Mouse (Mus musculus): Measurements from ENCODE around the gene Dnaja3.

Gene Dnaja3

GRCm38 (mm10) chr16:4642190-4642589 is 2.4 kb downstream of the Dnaja3 start:
- DNase-seq (ENCODE audit: low spot score) = peak; percentile 81

- DNase-seq (ENCODE audit: low spot score) = no peak
Observed at GRCm38 (mm10) chr16:4642937-4643336, 3.1 kb downstream of the Dnaja3 start.

GRCm38 (mm10) chr16:4643670-4644419 is 4.1 kb downstream of the Dnaja3 start:
- DNase-seq (ENCODE audit: low spot score) = peak; percentile 86

GRCm38 (mm10) chr16:4645867-4646266 is 6.1 kb downstream of the Dnaja3 start:
- no peak for DNase-seq (ENCODE audit: low spot score)

- DNase-seq (ENCODE audit: low spot score) = no peak
Observed at GRCm38 (mm10) chr16:4646831-4647230, 7.0 kb downstream of the Dnaja3 start.

GRCm38 (mm10) chr16:4647651-4648141 is 7.9 kb downstream of the Dnaja3 start:
- peak; percentile 53 for DNase-seq (ENCODE audit: low spot score)

GRCm38 (mm10) chr16:4648416-4649023 is 8.7 kb downstream of the Dnaja3 start:
- no peak for DNase-seq (ENCODE audit: low spot score)

GRCm38 (mm10) chr16:4649211-4649610 is 9.4 kb downstream of the Dnaja3 start:
- no peak for DNase-seq (ENCODE audit: low spot score)

- no peak for DNase-seq (ENCODE audit: low spot score)
Observed at GRCm38 (mm10) chr16:4649692-4650091, 9.9 kb downstream of the Dnaja3 start.

- DNase-seq (ENCODE audit: low spot score) = no peak
Observed at GRCm38 (mm10) chr16:4650161-4650560, 10.4 kb downstream of the Dnaja3 start.

GRCm38 (mm10) chr16:4651081-4651480 is 11.3 kb downstream of the Dnaja3 start:
- DNase-seq (ENCODE audit: low spot score) = peak; percentile 37

- peak; percentile 49 for DNase-seq (ENCODE audit: low spot score)
Observed at GRCm38 (mm10) chr16:4651624-4652023, 11.8 kb downstream of the Dnaja3 start.

- DNase-seq (ENCODE audit: low spot score) = peak; percentile 71
Observed at GRCm38 (mm10) chr16:4652707-4653416, 13.1 kb downstream of the Dnaja3 start.

- no peak for DNase-seq (ENCODE audit: low spot score)
Observed at GRCm38 (mm10) chr16:4654706-4655105, 14.9 kb downstream of the Dnaja3 start.

- peak; percentile 66 for DNase-seq (ENCODE audit: low spot score)
Observed at GRCm38 (mm10) chr16:4655251-4655734, 15.5 kb downstream of the Dnaja3 start.

- peak; percentile 81 for DNase-seq (ENCODE audit: low spot score)
Observed at GRCm38 (mm10) chr16:4655764-4656570, 16.2 kb downstream of the Dnaja3 start.

GRCm38 (mm10) chr16:4656571-4657081 is 16.8 kb downstream of the Dnaja3 start:
- DNase-seq (ENCODE audit: low spot score) = no peak

GRCm38 (mm10) chr16:4658781-4659245 is 19.0 kb downstream of the Dnaja3 start:
- peak; percentile 63 for DNase-seq (ENCODE audit: low spot score)

- no peak for DNase-seq (ENCODE audit: low spot score)
Observed at GRCm38 (mm10) chr16:4659326-4659725, 19.5 kb downstream of the Dnaja3 start.

GRCm38 (mm10) chr16:4661605-4662004 is 21.8 kb downstream of the Dnaja3 start:
- DNase-seq (ENCODE audit: low spot score) = no peak

- no peak for DNase-seq (ENCODE audit: low spot score)
Observed at GRCm38 (mm10) chr16:4663806-4664205, 24.0 kb downstream of the Dnaja3 start.
